Comparison of ENCODE assay signal across 9 mouse cellular contexts in the genomic region with DNA sequence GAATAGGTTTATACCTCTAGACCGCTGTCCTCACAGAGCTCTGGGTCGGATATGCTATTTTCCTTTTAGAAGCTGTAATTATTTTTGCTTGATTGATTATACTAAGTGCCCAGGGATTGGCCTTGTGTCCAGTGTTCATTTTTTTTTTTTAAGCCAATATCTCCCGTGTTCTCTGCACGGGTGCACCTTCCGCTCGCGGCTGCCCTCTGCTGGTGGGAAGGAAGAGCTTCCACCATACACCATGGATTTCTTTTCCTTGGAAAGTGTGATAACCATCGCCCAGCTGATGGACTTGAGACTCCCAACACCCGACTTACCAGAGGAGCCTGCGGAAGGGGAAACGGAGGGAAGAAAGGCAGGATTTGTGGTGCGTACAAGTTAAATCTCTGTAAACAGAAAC. TPM values are rescaled to one million over a fixed set of nuclear protein-coding genes. Genes with fewer than 3 reads are reported as not detected.
DNase-seq lines count a peak whose midpoint lies in the region; ATAC-seq and TF ChIP-seq lines count a peak whose summit lies in the region.
"Had no signal": no experiment of that assay in that cellular context is flagged by ENCODE, and none has a peak within 500 bp of the region (broad histone marks: within the 10 kb centered on the region; RNA-seq: fewer than 3 reads in every experiment).

No protein-coding gene starts in this region.

- in situ Hi-C loops in Patski (cut with MboI; ENCODE audit: low pct_unique_long_range_greater_than_20kb): no loop called here

- H3K4me3 ChIP-seq in kidney, embryonic 16.5 days (ENCODE audit: low read length): 0 out of 2 replicates have a peak overlapping the region, but pooled peaks have one; percentile 8

- WGBS in kidney, embryonic 16.5 days: 29% methylated on average over 12 of the region's 12 CpGs

- H3K4me2 ChIP-seq in kidney, embryonic 16.5 days (replicated peaks; ENCODE audit: low read depth, low read length): peak overlapping the region; percentile 43

- peak; percentile 59 for DNase-seq in gastrocnemius, adult 18-20 months (ENCODE audit: low spot score)
- DNase-seq in gastrocnemius, postnatal 25 days: no peak
- DNase-seq in Patski (ENCODE audit: low read depth, low spot score): no peak
- DNase-seq in cerebellum, postnatal 36 days: peak; percentile 67 to 71
- peak; percentile 55 for DNase-seq in heart, adult 8-10 months (ENCODE audit: low spot score)
- DNase-seq in spleen, postnatal 10 days (ENCODE audit: low spot score in 2 of 2): peak; percentile 60 to 82

- CTCF ChIA-PET in Patski (lab: Charles Lee): interaction anchor here (0.6 to 4.7 kb wide), 27 partner anchors 8 to 1601 kb away, joined by 3 to 38 read pairs (median 4); no protein-coding TSS in a partner anchor

- no peaks in the 10 kb centered on the region for H3K9me3 ChIP-seq in kidney, embryonic 16.5 days (ENCODE audit: low read length)

- POLR2A ChIA-PET in Patski (lab: Charles Lee): no interaction called here

- no peak overlapping the region for H3K9ac ChIP-seq in kidney, embryonic 16.5 days (replicated peaks; ENCODE audit: low read length)

- TF ChIP-seq CTCF in Patski (IDR thresholded peaks at IDR 0.05): peak; percentile 83

- H3K27me3 ChIP-seq in Patski: peaks cover 24% of the 10 kb centered on the region
- 0 out of 2 replicates have a peak, but pooled peaks cover 4% of the 10 kb centered on the region for H3K27me3 ChIP-seq in kidney, embryonic 16.5 days (ENCODE audit: insufficient read depth, low read length)

- no peaks in the 10 kb centered on the region for H3K36me3 ChIP-seq in kidney, embryonic 16.5 days (ENCODE audit: insufficient read depth, low read length)

- ATAC-seq in Patski: no peak
- peak; percentile 33; the same call in 1 of the 2 replicates for ATAC-seq in kidney, embryonic 16.5 days (ENCODE audit: low FRiP score, low TSS enrichment)
- peak; percentile 90 for ATAC-seq in megakaryocyte, adult 5-6 weeks (ENCODE audit: poor library complexity, severe bottlenecking)

- H3K27ac ChIP-seq in kidney, embryonic 16.5 days (ENCODE audit: low read length): no peak overlapping the region

- peaks cover 7% of the 10 kb centered on the region for H3K4me1 ChIP-seq in kidney, embryonic 16.5 days (ENCODE audit: insufficient read depth, low read length)

RNA-seq across cellular contexts. Expression of a gene that starts 3.0 kb away (rescaled TPM):
- not detected for total RNA-seq in gastrocnemius, adult 18-20 months (2021)
- total RNA-seq in gastrocnemius, postnatal 25 days (2021): not detected
- not detected for polyA plus RNA-seq in Patski (2021)
- total RNA-seq in heart, adult 8-10 months (2022): not detected
- not detected in 2 replicates for polyA plus RNA-seq in kidney, embryonic 16.5 days (2015; fragmentation: Nextera tagmentation; extraction: Ambion mirVana)
- total RNA-seq in megakaryocyte, adult 5-6 weeks (2015): not detected in 2 replicates
- total RNA-seq in megakaryocyte, adult 5-6 weeks (2017): not detected in 2 replicates
- total RNA-seq: left cerebral cortex, postnatal 10 days had no signal

RNA-seq across cellular contexts. Expression of a gene that starts 28.3 kb away (rescaled TPM):
- 10 to 100 TPM; 66.3 to 68.5 TPM for total RNA-seq in gastrocnemius, adult 18-20 months (2021)
- 10 to 100 TPM; 50.4 to 55.4 TPM for total RNA-seq in gastrocnemius, postnatal 25 days (2021)
- polyA plus RNA-seq in Patski (2021): 52.3 TPM
- 10 to 100 TPM; 53.8 to 58.9 (median 56.7) TPM for total RNA-seq in heart, adult 8-10 months (2022)
- 62.2 and 62.3 TPM in 2 replicates for polyA plus RNA-seq in kidney, embryonic 16.5 days (2015; fragmentation: Nextera tagmentation; extraction: Ambion mirVana)
- 17.9 and 22.9 TPM in 2 replicates for total RNA-seq in megakaryocyte, adult 5-6 weeks (2015)
- 31.4 and 34.2 TPM in 2 replicates for total RNA-seq in megakaryocyte, adult 5-6 weeks (2017)

RNA-seq across cellular contexts. Expression of a gene that starts 39.1 kb away (rescaled TPM):
- total RNA-seq in gastrocnemius, adult 18-20 months (2021): 100 to 1,000 TPM; 111 to 112 TPM
- 100 to 1,000 TPM; 106 to 110 TPM for total RNA-seq in gastrocnemius, postnatal 25 days (2021)
- not detected for polyA plus RNA-seq in Patski (2021)
- total RNA-seq in heart, adult 8-10 months (2022): 100 to 1,000 TPM; 165 to 223 (median 203) TPM
- polyA plus RNA-seq in kidney, embryonic 16.5 days (2015; fragmentation: Nextera tagmentation; extraction: Ambion mirVana): 56.7 and 79.2 TPM in 2 replicates
- not detected in 2 replicates for total RNA-seq in megakaryocyte, adult 5-6 weeks (2015)
- not detected in 2 replicates for total RNA-seq in megakaryocyte, adult 5-6 weeks (2017)

RNA-seq across cellular contexts. Expression of a gene that starts 52.7 kb away (rescaled TPM):
- total RNA-seq in gastrocnemius, adult 18-20 months (2021): 1 to 10 TPM; 7.5 to 9.4 TPM
- 1 to 10 TPM; 7.8 to 8.3 TPM for total RNA-seq in gastrocnemius, postnatal 25 days (2021)
- 14.3 TPM for polyA plus RNA-seq in Patski (2021)
- total RNA-seq in heart, adult 8-10 months (2022): 10 to 100 TPM; 26.5 to 30.0 (median 27.4) TPM
- polyA plus RNA-seq in kidney, embryonic 16.5 days (2015; fragmentation: Nextera tagmentation; extraction: Ambion mirVana): 6.2 and 7.9 TPM in 2 replicates
- total RNA-seq in megakaryocyte, adult 5-6 weeks (2015): 81.4 and 90.7 TPM in 2 replicates
- 97.2 and 115 TPM in 2 replicates for total RNA-seq in megakaryocyte, adult 5-6 weeks (2017)

Comparison
In these comparisons a context has a peak if more than half of its experiments do, and no peak if none do; other contexts are left out.
1. DNase-seq: peak in gastrocnemius, adult 18-20 months (single experiment), cerebellum, postnatal 36 days (2 of 2), heart, adult 8-10 months (single experiment) and spleen, postnatal 10 days (2 of 2); none in gastrocnemius, postnatal 25 days (single experiment) and Patski (single experiment).
2. RNA of a gene that starts 39.1 kb away (total RNA-seq): 165 to 223 TPM in heart, adult 8-10 months, 111 to 112 TPM in gastrocnemius, adult 18-20 months and 106 to 110 TPM in gastrocnemius, postnatal 25 days; not detected in megakaryocyte, adult 5-6 weeks; every median in the first group is over 100 times any median in the second.